Comparison of ENCODE assay signal across 8 mouse cellular contexts in the genomic region with DNA sequence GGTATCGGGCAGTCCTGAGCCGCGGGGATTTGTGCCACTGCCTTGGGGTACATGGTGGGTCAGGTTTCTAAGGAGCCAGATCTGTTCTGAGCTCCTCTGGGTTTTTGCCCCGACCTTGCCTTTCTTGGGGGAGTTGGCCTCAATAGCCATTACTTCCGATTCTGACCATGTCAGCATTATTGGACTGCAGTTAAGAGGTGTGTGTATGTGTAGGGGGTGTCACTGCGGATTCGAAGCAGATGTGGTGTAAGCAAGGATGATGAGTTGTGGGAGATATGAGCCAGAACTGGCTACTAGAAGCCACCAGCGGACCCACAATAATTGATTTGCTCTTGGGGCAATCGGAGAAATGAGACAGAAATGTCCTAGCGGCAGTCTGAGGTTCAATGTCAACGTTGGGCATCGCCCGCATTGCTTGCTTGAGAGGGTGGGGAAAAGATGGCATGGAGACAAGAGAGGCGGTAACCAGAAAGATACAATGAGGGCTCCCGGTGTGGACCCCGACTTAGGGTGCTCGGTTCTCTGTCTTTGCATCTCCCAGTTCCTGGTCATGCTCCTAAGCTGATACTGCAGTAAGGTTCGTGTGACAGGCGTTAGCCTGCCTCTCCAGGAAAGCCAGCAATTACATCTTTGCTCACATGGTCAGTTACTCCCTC. TPM values are rescaled to one million over a fixed set of nuclear protein-coding genes. Genes with fewer than 3 reads are reported as not detected.
DNase-seq lines count a peak whose midpoint lies in the region; ATAC-seq and TF ChIP-seq lines count a peak whose summit lies in the region.

No protein-coding gene starts in this region.

- H3K4me1 ChIP-seq in liver, postnatal 0 days (ENCODE audit: insufficient read depth), result peaks cover 10% of the 10 kb centered on the region

- no peak for TF ChIP-seq EP300 in liver, postnatal 0 days (IDR thresholded peaks at IDR 0.05; ENCODE audit: low read depth)

- H3K4me2 ChIP-seq in liver, postnatal 0 days (ENCODE audit: low read depth, low read length), result peak overlapping the region; percentile 69

- 21% methylated on average over 19 of the region's 19 CpGs for WGBS in liver, postnatal 0 days (ENCODE audit: insufficient replicate concordance)

- no peak for TF ChIP-seq CTCF in liver, postnatal 0 days (IDR thresholded peaks at IDR 0.05; ENCODE audit: low read depth)

- no peak overlapping the region for H3K27ac ChIP-seq in liver, postnatal 0 days (ENCODE audit: low read depth)

- ATAC-seq in liver, postnatal 0 days, result no peak

- peak overlapping the region; percentile 36 for H3K4me3 ChIP-seq in liver, postnatal 0 days (ENCODE audit: low read depth, low read length)

- no peaks in the 10 kb centered on the region for H3K36me3 ChIP-seq in liver, postnatal 0 days (replicated peaks; ENCODE audit: insufficient read depth, low read length)

- peak; percentile 34 for DNase-seq in layer of hippocampus, adult 11-12 months (ENCODE audit: low spot score)
- no peak for DNase-seq in layer of hippocampus, adult 9-11 months
- peak; percentile 34 for DNase-seq in cerebellum, adult 9-11 months
- DNase-seq in frontal cortex, postnatal 36 days (ENCODE audit: low spot score in 2 of 2), result peak; percentile 17 to 22
- no peak for DNase-seq in liver, postnatal 0 days
- DNase-seq in MN1 (ENCODE audit: low spot score), result no peak
- DNase-seq in urinary bladder, postnatal 14 days (ENCODE audit: low spot score), result no peak
- DNase-seq in lung, postnatal 10 days, result no peak

- peaks cover 45% of the 10 kb centered on the region for H3K27me3 ChIP-seq in liver, postnatal 0 days (ENCODE audit: insufficient read depth, low read length)

- no peaks in the 10 kb centered on the region for H3K9me3 ChIP-seq in liver, postnatal 0 days (ENCODE audit: low read length)

- H3K9ac ChIP-seq in liver, postnatal 0 days (replicated peaks), result no peak overlapping the region

RNA-seq across cellular contexts. Expression of a gene that starts 0.8 kb away (rescaled TPM):
- 0.05 TPM in 1 of 2 replicates, not detected in the other for polyA plus RNA-seq in liver, postnatal 0 days (2015; fragmentation: Nextera tagmentation; extraction: Ambion mirVana)

Comparison
In these comparisons a context has a peak if more than half of its experiments do, and no peak if none do; other contexts are left out.
1. DNase-seq: peak in layer of hippocampus, adult 11-12 months (single experiment), cerebellum, adult 9-11 months (single experiment) and frontal cortex, postnatal 36 days (2 of 2); none in layer of hippocampus, adult 9-11 months (single experiment), liver, postnatal 0 days (single experiment), MN1 (single experiment), urinary bladder, postnatal 14 days (single experiment) and lung, postnatal 10 days (single experiment).